Mouse (Mus musculus) frontal cortex, postnatal 10 days (tissue): ENCODE measurements around the gene 1700028P14Rik.
A peak's percentile ranks its signal among the peaks of the same experiment; 100 is the strongest.
"Not testable (repeated sequence)": the region's sequence is repeated elsewhere in the genome, so short reads cannot be mapped to it uniquely, and the experiment has no call there.

Experiments used
- DNase-seq, 2 experiments: peaks; one replicate each; pipeline ENCODE4 v3.0.0; 2022; ENCODE audit warnings: low spot score in 2 of 2, mixed read lengths in 1 of 2

Gene 1700028P14Rik

DNA sequence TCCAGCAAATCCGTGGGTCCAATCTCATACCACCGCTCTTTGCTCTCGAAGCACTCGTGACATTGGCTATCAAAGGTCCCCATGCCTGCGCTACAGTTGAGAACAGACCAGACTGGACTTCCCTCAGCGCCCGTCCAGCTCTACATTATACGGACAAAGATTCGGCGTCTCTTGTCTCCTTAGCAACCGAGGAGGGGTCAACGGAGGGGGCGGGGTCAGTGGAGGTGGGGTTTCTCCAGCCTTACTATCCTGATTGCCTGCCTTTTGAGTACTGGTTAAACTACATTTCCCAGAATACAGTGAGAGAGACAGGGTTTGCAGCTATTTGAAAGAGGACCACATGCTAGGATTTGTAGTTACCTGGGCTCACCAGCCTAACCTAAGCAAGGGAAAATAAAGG lies at the start of gene 1700028P14Rik:
Gene 1700028P14Rik, minus strand, starts transcription at position 169 of the 400 bp plus-strand sequence.
- DNase-seq: peak; percentile 38 to 45

DNA sequence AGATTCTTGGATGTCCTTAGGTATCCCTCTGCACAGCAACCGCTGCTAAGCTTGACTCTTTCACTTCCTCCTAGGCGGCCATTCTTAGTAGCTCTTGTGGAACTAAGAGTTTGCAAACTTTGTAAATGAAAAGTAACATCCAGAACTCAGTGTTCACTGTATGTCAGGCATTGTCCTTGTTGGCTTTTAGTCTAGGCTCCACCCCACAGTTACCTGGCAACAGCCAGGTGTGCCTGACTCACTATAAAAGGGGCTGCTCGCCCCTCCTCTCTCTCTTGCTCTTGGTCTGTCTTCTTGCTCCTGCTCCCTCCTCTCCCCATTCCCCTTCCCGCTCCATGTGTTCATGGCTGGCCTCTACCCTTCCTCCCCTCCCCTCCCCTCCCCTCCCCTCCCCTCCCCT lies 46.5 kb upstream of the 1700028P14Rik start:
- DNase-seq: no peak

- no peak for DNase-seq
Observed at GRCm38 (mm10) chr19:23698366-23698765, 45.8 kb upstream of the 1700028P14Rik start.

GRCm38 (mm10) chr19:23697861-23698260 lies 45.2 kb upstream of the 1700028P14Rik start:
- no peak for DNase-seq

DNA sequence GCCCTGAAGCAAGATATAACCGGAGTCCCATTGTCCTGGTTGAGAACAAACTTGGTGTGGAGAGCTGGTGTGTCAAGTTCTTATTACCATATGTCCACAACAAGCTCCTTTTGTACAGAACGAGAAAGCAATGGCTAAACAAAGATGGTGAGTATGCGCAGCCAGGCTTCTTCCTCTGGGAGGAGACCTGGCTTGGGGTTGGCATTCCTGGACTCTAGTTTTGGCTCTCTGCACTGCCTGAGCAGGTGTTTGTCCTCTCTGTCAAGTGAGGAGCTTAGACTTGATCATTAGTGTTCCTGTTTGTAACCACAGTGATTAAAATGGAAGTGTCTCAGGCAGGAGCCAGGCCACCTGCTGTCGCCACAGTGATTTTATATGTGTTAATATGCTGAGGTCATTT lies 41.7 kb upstream of the 1700028P14Rik start:
- no peak for DNase-seq

GRCm38 (mm10) chr19:23688421-23688946 lies 35.9 kb upstream of the 1700028P14Rik start:
- DNase-seq: peak in 1 of 2 experiments; percentile 17

GRCm38 (mm10) chr19:23687296-23688021 lies 34.8 kb upstream of the 1700028P14Rik start, which contains the start of gene Ptar1:
Ptar1 (plus strand) TSS chr19:23687429.
- DNase-seq: peak in 1 of 2 experiments; percentile 85

DNA sequence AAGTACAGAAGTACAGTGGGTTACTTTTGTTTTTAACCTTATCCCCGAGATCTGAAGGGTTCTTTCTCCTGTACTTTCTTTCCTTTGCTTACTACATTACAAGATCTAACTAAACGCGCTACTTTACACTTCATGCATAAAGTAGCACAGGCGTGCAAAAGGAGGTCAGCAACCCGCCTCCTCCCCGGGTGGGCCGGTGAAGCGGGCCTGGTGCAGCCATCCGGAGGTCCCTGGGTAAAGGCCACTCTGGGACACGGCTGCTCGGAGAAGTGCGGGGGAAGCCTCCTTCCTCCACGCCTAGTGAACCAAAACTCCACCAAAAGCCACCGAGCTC lies 34.3 kb upstream of the 1700028P14Rik start:
- peak in 1 of 2 experiments; percentile 55 for DNase-seq

DNA sequence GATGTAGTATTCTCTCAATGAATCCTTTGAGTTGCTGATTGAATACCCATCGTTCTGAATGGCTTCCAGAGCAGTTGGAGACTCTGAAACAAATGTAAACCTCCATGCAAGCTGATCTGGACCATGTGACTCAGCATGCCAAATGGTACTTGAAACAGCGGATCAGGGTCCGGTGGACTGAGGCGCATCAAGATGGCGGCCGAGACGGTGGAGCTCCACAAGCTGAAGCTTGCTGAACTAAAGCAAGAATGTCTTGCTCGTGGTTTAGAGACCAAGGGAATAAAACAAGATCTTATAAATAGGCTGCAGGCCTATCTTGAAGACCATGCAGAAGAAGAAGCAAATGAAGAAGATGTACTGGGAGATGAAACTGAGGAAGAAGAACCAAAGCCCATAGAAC lies 23.0 kb upstream of the 1700028P14Rik start:
- not testable (repeated sequence) for DNase-seq

DNA sequence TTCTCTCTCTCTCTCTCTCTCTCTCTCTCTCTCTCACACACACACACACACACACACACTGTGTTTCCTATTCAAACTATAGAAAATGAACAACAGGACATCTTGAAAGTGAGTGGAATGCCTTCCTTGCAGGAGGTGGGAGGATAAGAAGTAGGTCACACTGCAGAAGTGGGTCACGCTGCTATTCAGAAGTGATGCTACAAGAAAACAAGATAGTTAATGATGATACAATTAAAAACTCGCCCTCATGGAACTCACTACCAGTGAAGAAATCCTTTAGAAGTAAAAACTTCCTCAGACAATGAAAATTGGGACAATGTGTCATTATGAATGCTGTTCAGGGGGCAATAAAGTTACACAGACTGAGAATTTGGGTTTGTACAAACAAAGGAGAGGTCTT lies 20.4 kb upstream of the 1700028P14Rik start:
- DNase-seq: no peak

DNA sequence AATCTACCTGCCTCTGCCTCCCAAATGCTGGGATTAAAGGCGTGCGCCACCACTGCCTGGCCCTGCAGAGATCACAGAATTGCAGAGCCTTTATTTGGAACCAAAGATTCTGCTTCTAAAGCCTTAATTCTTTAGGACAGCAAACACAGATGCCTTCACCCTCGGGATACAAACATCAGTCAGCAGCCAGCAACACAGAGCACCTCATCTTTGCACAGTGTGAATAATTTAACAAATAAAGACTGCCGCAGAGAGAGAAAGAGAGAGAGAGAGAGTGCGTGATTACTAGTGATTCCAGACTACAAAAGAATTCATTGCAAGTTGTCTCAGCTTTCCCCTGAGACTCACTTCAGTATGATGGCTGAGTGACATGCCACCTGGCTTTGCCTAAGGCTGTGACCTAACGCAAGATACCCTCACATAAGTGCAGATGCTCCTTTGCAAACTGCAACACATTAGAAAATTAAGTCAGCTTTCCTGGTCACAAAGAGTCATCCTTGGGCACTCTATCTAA lies 15.6 kb upstream of the 1700028P14Rik start:
- no peak for DNase-seq

DNA sequence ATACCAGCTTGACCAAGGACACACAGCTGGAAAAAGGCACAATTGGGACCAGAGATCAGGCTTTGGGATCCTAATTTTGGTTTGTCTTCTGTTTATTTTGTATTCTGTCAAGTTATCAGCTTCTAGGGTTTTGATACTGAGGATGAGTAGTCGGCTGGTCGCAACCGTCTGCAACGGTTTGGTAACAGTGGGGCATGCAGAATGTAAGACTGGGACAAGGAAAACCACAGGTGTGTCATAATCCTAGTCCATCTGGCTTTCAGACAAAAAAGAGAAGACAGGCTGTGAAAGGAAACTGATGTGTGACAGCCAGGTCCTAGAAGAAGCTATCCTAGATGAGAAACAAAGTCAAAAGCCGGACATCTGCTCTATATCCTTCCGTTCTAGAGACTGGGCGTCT lies 11.5 kb upstream of the 1700028P14Rik start:
- no peak for DNase-seq

DNA sequence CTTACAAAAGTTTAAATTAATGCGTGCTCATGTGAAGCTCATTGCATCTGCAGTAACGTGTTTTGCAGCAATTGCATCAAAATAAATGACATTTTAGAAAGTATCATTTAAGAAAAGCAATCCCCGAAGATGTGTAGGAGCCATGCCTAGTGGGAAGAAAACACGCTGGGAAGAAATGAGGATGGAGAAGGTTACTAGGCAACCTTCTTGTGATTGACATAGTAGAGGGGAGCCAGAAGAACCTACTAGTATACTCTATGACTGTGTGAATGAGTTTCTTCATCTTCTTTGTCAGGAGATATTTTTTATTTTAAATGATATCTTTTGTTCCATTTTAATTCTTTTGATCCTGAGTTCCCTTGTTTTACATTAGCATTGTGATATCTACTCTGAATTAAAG lies 5.7 kb upstream of the 1700028P14Rik start:
- DNase-seq: no peak

- DNase-seq: no peak
Observed at GRCm38 (mm10) chr19:23657261-23657932, 4.8 kb upstream of the 1700028P14Rik start.

- no peak for DNase-seq
Observed at GRCm38 (mm10) chr19:23653154-23653553, 542 bp upstream of the 1700028P14Rik start.

DNA sequence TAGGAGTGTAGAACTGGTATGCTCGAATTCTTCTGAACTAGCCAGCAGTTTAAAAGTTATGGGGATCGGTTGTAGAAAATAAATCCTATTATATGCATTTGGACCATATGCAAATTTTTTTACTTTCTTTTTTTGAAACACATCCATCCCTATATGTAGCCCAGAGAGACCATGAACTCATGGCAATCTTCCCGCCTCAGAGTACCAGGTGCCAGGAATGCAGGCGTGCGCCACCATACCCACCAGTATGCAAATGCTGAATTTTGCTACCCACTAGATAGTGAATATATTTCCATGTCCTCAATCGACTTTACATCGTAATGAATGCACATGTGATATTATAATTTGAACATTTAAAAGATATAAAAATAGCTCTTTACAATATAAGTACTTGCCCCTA lies 5.3 kb downstream of the 1700028P14Rik start:
- no peak for DNase-seq

DNA sequence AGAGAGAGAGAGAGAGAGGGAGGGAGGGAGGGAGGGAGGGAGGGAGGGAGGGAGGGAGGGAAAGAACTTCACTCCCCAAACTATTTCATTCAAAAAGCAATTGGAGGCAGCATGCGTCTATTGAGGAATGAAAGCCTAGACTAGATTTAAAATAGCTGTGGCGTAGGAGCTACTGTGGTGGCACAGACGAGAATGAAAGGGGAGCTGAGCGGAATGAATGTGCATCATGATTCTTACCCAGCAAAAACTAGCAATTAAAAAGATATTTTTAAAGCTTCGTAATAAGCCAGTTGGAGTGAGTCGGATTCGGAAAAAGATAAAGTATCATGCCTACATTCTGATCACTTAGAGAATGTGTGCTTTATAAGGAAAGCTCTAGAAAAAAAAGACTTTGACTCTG lies 7.3 kb downstream of the 1700028P14Rik start:
- peak in 1 of 2 experiments; percentile 24 for DNase-seq

DNA sequence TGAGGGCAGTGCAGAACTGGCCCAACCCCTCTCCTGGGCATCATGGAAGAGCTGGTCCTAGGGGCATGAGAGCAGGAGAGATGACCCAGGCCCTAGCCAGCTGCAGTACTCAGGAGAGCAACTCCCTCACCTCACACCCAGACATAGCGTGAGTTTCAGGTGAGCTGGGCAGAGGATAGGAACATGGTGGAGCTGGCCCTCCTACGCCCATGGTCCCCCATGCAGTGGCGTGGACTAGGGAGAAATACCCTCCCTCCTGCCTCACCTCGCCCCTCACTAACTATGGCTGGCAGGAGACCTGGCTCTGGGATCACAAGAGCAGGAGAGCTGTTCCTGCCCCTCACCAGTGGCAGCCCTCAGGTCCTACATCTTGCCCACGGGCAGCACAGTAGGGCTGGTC lies 8.8 kb downstream of the 1700028P14Rik start:
- no peak for DNase-seq

DNA sequence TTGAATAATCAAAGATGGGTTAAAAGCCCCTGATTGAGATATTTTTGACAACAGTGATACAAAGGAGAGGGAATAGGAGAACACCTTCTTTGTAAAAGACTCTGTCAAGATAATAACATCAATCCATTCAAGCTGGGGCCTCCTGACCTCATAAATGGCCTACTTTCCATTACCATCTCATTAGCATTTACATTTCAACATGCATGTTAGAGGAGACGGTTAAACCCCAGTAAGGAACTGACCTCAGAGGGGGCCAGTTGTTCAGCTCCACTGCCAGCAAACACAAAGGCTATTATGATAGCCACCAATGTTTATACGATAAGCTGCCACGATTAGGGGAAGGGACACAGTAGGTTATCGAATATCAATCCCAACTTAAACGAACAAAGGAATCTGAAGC lies 15.8 kb downstream of the 1700028P14Rik start:
- no peak for DNase-seq

GRCm38 (mm10) chr19:23631611-23632492 lies 20.8 kb downstream of the 1700028P14Rik start:
- no peak for DNase-seq

DNA sequence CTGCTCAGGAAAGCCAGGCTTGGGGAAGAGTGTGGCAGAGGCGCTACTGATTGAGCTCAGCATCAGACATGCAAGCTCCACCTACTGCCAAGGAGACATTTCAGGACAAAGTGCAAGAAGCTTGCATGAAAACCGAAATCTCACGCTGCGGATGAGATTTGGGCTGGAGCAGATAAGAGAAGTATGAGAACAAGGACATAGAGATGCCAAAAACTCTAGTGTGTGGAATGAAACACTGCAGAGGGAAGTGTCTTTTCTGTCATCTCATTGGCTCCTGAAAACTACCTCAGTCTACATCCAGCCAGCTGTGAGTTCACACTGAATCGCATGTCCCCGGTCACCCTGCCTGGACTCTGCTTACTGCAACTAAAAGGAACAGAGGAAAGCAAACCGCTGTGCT lies 38.3 kb downstream of the 1700028P14Rik start:
- no peak for DNase-seq

DNA sequence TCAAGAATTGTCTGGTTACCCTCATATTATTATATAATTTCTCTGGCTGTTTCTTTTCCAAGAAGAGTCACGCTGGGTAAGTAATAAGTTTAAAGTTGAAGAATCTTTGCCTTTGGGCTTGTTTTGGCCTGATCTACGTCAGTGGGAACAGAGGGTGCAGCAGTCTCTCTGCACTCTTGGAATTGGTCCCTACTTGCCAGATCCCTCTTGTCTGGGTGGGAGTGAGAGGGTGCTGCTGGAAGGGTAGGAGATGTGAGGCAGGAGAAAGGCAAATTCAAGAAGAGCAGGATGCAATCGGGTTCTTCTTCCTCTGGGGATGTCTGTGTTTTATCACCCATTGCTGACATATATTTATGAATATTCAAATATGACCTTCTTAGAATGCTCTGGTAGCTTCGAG lies 42.9 kb downstream of the 1700028P14Rik start:
- DNase-seq: no peak
